Mouse (Mus musculus) neural tube, embryonic 10.5 days (tissue): ENCODE results near the gene Camk2b.
A peak's percentile ranks its signal among the peaks of the same experiment; 100 is the strongest.
"Not testable (repeated sequence)": the region's sequence is repeated elsewhere in the genome, so short reads cannot be mapped to it uniquely, and the experiment has no call there.

ENCODE experiments used
- DNase-seq: peaks from one replicate; pipeline ENCODE4 v3.0.0-alpha.2; 2017; ENCODE audit warnings: low spot score; ENCODE audit errors: extremely low spot score

The Camk2b gene

GRCm38 (mm10) chr11:6066176-6066575 is at the start of gene Camk2b:
Gene Camk2b, minus strand, starts transcription at chr11:6066362.
- DNase-seq = peak; percentile 20

DNA sequence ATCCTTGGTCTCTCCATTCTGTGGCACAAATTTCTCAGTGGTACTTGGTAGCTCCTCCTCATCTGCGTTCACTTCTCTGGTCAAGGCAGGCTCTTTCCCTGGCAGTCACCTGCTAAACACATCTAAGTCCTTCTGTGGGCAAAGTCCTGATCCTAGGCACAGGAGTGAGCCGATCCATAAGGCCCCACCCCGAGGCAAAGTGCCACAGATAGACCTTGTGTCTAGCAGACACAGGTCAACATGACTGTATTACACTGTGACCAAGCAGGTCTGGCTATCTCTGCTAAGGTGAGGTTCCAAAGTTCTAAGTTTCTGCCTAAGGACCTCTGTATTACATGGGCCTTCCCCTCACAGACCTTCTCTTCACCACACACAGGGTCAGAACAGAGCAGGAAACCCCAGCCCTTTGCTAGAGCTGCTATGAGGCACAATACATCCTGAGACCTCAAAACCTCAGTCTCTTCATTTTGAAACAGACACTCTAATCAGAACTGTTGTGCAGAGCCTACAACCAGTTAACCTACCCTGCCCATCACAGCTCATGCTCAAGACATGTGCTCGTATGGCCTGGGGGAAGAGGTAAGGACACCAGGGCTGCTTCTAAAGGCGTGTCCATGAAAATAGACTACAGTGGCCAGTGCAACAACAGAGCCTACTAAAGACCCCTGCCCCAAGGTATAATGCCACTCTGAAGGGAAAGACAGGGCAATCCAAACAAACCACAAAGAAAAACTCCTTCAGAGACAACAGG is 45.7 kb upstream of the Camk2b start:
- no peak for DNase-seq

DNA sequence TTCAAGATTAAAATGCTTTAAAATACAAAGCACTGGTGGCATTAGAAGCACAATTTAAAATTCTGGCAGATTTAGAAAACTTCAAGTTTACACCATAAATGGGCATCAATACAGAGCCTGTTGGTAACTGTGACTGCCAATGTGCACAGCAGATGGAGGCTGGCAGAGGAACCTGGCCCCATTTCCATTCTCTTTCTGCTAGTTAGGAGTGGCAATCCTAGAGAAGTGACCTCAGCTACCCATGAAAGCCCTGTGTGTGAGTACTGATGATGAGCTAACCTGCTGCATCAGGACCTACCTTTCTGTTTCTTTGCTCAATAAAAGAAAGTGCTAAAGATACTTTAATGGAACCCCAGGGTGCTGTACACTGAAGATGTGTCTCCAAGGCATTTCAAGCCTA is 43.8 kb upstream of the Camk2b start:
- no peak for DNase-seq

GRCm38 (mm10) chr11:6108296-6108695 is 42.1 kb upstream of the Camk2b start:
- DNase-seq = no peak

- DNase-seq = no peak
Observed at GRCm38 (mm10) chr11:6107722-6108121, 41.6 kb upstream of the Camk2b start.

DNA sequence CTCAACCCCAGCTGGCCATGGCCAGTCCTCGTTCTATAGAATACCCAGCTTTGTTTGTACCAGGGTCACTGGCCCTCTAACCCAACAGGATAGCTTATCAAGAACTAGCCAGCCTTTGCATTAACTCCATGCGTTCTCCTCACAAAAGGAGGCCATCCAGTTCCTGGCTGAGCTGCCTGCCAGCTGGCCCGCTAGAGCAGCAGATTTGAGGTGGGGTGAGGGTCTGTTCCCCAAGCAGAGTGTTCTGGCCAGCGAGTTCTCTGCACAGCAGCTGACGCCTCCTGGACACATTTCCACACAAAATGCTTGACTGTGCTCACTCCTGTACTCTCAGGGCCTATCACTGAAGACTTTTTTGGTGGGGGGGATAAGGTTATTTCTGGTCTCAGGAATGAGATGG is 38.6 kb upstream of the Camk2b start:
- no peak for DNase-seq

DNA sequence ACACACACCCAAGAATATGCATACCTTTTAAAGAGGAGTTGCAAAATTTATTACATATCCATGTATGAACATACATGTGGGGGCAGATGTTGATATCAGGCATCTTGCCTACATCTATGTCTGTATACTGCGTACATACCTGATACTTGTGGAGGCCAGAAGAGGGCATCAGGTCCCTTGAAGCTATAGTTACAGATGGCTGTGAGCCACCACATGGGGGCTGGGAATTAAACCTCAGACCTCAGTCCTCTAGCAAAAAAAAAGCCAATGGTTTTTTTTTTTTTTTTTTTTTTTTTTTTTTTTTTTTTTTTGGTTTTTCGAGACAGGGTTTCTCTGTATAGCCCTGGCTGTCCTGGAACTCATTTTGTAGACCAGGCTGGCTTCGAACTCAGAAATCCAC is 30.5 kb upstream of the Camk2b start:
- not testable (repeated sequence) for DNase-seq

DNA sequence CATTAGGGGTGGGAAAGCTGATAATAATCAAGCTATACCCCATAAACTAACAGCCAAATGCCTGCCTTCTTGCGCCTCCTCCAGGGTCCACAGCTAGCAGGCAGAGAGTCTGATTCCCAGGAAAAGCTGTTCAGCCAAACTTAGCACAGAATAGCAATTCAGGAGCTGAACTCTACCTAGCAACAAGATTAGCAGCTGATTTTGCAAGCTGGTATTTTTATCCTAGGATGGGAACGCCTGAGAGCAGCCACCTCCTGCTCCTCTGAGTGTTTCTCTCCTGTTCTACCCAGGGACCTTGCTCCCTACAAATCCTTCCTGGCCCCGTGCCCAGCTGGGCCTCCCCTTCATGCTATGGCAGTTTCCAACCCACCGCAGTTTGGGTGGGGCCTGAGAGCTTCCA is 20.8 kb upstream of the Camk2b start:
- no peak for DNase-seq

GRCm38 (mm10) chr11:6078737-6079136 is 12.6 kb upstream of the Camk2b start:
- no peak for DNase-seq

GRCm38 (mm10) chr11:6075618-6076066 is 9.5 kb upstream of the Camk2b start:
- DNase-seq = no peak

DNA sequence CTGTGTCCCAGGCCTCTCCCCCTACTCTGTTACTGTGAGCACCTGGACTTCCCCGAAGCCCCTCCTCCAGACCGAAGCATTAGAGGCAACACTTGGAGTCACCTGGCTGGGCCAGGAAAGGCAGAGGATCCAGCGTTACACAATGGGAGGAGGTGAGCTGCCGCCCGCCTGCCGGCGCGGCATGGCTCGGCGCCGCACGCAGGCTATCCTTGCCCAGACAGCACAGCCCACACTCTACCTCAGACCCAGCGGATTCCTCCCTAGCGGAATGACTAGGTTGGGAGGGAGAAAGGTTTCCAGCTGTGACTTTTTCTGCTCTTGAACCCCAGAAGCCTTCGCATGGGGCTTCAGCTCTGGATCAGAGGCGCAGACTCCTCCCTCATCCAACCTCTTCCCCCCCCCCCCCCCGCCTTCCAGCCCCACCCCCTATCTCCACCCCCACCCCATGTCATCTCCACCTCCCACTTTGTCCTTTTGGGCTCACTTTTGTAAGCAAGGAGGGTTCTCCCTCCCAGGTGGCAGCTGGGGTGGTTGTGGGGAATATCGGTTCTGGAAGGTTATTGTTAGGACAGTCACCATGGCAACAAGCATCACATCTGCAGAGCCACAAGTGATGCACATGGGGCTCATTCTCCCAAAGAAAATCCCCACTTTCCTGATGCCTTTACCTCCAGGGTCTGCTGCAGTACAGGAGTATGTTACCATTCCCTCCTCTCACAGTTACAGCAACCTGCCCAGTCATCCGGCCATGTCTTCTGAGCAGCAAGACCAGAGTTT is 2.2 kb upstream of the Camk2b start:
- peak; percentile 27 for DNase-seq

DNA sequence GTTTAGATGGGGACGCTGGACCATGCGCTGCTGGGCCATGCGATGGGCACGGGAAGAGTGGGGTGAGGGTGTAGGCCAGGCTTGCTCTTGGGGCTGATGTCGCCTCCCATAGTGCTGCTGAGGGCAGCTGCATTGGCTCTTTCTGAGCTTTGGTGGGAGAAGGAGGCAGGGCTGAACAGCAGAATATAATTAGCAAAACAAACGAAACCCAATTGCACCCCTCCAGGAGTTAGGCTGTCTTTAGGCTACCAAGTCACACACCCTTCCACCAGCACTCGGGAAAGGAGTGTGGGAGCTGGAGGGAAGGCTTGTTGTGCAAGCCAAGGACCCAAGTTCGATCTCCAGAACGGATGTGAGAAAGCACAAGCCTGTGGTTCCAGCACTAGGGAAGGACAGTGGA is 998 bp upstream of the Camk2b start:
- DNase-seq = no peak

DNA sequence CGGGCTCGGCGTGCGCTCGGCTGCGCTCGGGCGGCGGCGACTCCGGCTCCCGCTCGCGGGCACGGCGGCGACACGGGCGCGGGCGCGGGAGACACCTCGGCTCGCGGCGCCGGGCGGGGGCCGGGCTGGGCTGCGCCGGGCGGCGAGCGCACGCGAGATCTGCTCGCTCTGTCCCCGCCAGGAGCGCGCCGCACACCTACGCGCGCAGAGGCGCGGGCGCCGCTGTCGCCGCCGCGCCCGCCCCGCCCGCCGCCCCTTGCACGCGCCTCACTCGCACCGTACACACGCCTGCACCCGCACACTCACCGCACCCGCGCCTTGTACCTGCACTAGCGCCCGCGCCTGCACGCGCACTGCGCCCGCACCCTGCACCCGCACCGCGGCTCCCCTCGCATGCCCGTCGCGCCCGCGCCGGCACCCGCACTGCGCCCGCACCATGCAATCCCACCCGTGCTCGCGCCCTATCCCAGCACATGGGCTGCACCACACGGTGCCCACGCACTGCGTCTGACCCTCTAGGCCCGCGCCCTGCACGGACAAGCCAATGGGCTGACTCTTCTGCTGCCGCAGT is 526 bp downstream of the Camk2b start:
- DNase-seq = peak; percentile 40

DNA sequence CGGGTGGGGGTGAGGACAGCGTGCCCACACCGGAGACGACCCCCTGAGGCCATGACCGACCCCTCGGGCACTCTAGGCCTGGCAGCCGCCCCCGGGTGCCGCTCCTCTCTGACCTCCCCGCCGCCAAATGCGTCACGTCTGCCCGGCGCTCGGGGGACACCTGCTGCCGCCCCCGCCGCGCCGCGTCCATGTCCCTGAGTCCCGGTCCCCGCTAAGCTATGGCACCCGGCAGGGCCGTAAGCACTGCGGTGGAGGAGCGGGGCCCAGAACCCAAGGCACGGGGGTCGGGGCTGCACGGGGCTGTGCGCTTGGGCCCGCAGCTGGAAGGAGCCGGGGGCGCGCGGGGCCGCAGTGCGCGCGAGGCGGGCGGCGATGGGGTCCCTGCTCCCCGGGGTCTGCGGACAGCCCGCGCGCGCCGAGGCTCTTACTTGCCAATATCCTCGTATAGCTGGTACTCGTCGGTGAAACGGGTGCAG is 1.1 kb downstream of the Camk2b start:
- DNase-seq = no peak

- DNase-seq = peak; percentile 15
Observed at GRCm38 (mm10) chr11:6064215-6065045, 1.7 kb downstream of the Camk2b start.

GRCm38 (mm10) chr11:6063501-6064214 is 2.5 kb downstream of the Camk2b start:
- DNase-seq = no peak

GRCm38 (mm10) chr11:6063065-6063464 is 3.1 kb downstream of the Camk2b start:
- no peak for DNase-seq

DNA sequence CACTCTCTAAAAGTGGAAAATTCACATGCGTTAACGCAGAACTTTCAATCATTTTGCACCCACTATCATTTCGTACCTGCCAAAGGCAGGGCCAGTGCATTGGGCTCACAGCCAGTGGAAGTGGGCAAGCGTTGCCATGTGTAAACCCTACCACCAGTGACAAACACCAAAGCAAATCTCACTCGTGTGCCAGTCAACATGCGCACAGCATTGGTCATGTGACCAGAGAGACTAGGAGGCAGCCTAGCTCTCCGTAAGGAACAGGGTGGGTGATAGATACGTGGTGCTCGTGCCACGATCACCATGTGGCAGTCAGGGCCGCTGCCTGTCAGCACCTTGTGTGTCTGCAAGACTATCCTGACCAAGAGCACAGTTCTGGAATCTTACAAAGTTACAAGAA is 3.8 kb downstream of the Camk2b start:
- no peak for DNase-seq

DNA sequence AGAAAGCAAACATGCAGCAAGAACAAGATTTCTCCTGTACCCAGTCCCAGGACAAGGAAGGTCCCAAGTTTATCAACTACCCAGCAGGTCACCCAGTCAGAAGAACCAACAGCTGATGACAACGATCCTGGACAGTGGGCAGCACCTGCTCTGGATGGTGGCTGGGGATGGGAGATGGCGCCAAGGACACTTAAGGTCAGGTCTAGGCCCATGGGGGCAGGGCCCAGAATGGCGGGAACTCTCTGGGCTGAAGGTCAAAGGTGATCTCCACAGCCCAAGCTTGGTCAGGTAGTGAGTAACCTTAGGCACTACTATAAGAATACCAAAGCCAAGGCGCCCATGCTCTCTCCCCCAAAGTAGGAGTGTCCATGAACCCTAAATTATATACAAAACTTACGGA is 4.3 kb downstream of the Camk2b start:
- DNase-seq = no peak

DNA sequence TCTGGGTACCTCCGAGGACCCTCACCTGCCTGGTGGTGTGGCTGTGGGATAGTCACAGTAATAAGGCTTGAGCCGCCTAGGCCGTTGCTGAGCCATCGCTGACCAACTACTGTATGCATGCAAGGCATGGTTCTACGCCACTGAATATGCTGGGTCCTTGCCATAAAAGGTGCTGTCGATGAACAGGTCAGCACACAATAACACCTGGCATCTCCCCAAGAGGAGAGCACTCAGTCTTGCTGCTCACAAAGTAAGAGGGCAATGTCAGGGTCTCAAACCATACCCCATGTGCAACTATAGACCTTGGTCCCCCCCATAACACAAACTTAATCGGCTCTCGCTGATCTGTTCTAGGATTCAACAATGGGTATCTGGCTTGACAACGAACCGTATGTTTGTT is 7.0 kb downstream of the Camk2b start:
- no peak for DNase-seq

DNA sequence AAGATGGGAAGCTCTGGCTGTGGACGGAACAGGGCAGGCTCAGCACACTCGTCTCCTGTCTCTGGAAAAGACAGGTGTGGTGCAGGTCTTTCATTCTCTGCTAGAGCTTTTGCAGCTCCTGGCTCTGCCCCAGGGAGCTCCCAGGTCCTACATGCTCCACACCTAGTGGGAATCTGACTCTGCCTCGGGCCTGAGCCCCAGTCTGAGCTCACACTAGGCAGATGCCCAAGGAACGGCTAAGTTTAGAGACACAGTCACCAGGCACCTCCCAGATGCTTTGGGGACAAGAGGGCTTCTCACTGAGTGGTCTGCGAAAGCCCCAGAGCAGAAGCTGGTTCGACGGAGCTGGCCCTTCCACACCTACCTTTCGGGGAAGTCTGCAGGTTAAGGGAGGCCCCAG is 12.8 kb downstream of the Camk2b start:
- no peak for DNase-seq
